Mouse (Mus musculus): ENCODE measurements around the gene Atg4c. TPM values are rescaled to one million over a fixed set of nuclear protein-coding genes. Genes with fewer than 3 reads are reported as not detected.

Gene Atg4c
- polyA plus RNA-seq, 1 experiment from 2014 or later: 6.0 TPM

DNA sequence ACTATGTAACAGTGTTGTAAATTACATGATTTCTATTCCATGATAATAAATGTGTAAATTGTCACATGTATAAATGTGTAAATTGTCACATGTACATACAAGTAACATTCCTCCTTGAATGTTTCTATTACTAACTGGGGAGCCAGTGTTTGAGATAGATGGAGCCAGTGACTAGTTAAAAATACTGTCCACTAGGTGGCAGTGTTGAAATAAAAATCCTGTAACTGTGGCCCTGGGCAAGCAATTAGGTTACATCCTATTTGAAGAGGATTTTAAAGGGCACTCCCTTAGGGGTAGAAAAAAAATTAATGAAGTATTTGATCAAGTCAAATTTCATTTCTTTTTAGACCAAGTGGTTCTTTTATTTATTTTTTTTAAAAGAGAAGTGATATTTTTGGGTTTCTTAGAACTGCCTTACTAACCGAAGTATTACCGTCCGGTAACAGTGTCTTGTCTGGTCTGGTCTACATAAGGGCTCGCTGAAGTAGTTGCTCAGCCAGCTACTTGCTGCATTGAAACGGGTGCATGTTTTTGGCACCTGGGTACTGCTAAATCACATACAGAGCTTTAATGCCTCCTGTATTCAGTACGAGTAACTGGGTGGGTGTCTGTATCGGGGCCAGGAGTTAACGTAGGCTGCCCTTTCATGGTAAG, 41.6 kb downstream of the Atg4c start:
- ATAC-seq (no peak), DNase-seq (no peak)
- TF ChIP-seq CTCF (IDR thresholded peaks at IDR 0.05; ENCODE audit: low read depth) (peak; percentile 68), EP300 (IDR thresholded peaks at IDR 0.05; ENCODE audit: low read depth) (no peak)
- Histone ChIP-seq H3K4me2 (ENCODE audit: low read depth, low read length) (no peak overlapping the region), H3K36me3 (replicated peaks; ENCODE audit: insufficient read depth, low read length) (peaks cover 13% of the 10 kb centered on the region), H3K4me3 (ENCODE audit: low read depth, low read length) (no peak overlapping the region), H3K9me3 (ENCODE audit: low read length) (no peaks in the 10 kb centered on the region), H3K9ac (replicated peaks) (no peak overlapping the region), H3K27me3 (ENCODE audit: insufficient read depth, low read length) (no peaks in the 10 kb centered on the region), H3K27ac (ENCODE audit: low read depth) (no peak overlapping the region), H3K4me1 (ENCODE audit: insufficient read depth) (no peaks in the 10 kb centered on the region)
- WGBS (ENCODE audit: insufficient replicate concordance): 91% methylated on average over 8 of the region's 8 CpGs

DNA sequence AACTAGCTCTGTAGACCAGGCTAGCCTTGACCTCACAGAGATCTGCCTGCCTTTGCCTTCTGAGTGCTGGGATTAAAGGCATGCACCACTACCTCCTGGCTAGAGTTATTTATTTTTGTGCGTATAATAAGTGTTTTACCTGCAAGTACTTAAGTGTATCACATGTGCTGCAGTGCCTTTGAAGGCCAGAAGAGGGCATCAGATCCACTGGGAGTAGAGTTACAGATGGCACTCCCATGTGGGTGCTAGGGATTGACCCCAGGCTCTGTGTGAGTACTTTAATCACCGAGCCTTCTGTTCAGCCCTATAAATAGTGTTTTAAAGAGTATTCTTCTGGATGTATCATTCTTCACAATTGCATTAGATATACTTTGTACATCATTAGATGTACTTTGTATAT, 44.6 kb downstream of the Atg4c start:
- Histone ChIP-seq H3K9ac (replicated peaks) (no peak overlapping the region), H3K27ac (ENCODE audit: low read depth) (no peak overlapping the region), H3K27me3 (ENCODE audit: insufficient read depth, low read length) (no peaks in the 10 kb centered on the region), H3K9me3 (ENCODE audit: low read length) (no peaks in the 10 kb centered on the region), H3K4me2 (ENCODE audit: low read depth, low read length) (no peak overlapping the region), H3K36me3 (replicated peaks; ENCODE audit: insufficient read depth, low read length) (peaks cover 13% of the 10 kb centered on the region), H3K4me1 (ENCODE audit: insufficient read depth) (no peaks in the 10 kb centered on the region), H3K4me3 (ENCODE audit: low read depth, low read length) (no peak overlapping the region)
- 82% methylated on average over 2 of the region's 2 CpGs for WGBS (ENCODE audit: insufficient replicate concordance)
- ATAC-seq (no peak), DNase-seq (no peak)
- TF ChIP-seq EP300 (IDR thresholded peaks at IDR 0.05; ENCODE audit: low read depth) (no peak), CTCF (IDR thresholded peaks at IDR 0.05; ENCODE audit: low read depth) (peak; percentile 31)

DNA sequence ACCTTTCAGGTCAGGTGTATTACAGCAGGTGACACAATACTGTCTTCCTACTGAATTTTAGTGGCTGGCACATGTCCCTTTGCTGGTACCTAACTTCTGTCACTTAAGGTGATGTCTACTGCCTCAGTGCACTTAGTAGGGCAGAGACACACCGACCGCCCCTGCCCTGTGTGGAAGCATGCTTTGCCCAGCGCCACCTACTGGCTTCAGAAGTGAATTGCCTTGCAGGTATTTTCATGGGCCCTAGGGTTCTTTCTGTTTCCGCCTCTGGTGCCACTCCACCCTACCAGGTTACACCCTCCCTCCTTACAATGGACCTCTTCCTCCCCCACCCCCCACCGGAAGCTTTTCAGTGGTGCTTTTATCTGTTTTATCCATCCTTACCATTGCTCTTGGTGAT, 47.9 kb downstream of the Atg4c start:
- H3K27me3 ChIP-seq (ENCODE audit: insufficient read depth, low read length): no peaks in the 10 kb centered on the region
- WGBS (ENCODE audit: insufficient replicate concordance): 55% methylated on average over 5 of the region's 5 CpGs
- no peak overlapping the region for H3K9ac ChIP-seq (replicated peaks)
- TF ChIP-seq CTCF (IDR thresholded peaks at IDR 0.05; ENCODE audit: low read depth) (peak; percentile 37), EP300 (IDR thresholded peaks at IDR 0.05; ENCODE audit: low read depth) (no peak)
- no peaks in the 10 kb centered on the region for H3K9me3 ChIP-seq (ENCODE audit: low read length)
- no peaks in the 10 kb centered on the region for H3K4me1 ChIP-seq (ENCODE audit: insufficient read depth)
- H3K4me3 ChIP-seq (ENCODE audit: low read depth, low read length): no peak overlapping the region
- no peak overlapping the region for H3K27ac ChIP-seq (ENCODE audit: low read depth)
- no peak overlapping the region for H3K4me2 ChIP-seq (ENCODE audit: low read depth, low read length)
- ATAC-seq (no peak), DNase-seq (no peak)
- peaks cover 13% of the 10 kb centered on the region for H3K36me3 ChIP-seq (replicated peaks; ENCODE audit: insufficient read depth, low read length)

DNA sequence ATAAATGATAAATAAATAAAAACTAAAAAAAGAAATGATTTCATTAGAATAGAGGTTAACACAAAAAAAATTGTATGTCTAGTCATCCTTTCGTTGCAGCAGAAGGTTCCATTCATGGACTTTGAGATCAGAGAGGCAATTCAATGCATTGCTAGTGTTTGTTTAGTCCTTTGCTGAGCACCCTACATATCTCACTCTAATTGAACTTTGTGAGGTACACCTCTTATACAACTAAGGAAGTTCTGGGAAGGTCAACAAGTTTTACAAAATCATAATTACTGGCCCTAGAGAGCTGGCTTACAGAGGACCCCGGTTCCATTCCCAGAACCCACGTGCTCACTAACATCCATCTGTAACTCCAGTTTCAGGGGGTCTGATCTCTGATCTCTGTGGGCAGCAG, 55.6 kb downstream of the Atg4c start:
- DNase-seq (no peak), ATAC-seq (no peak)
- H3K4me1 ChIP-seq (ENCODE audit: insufficient read depth): no peaks in the 10 kb centered on the region
- no peaks in the 10 kb centered on the region for H3K9me3 ChIP-seq (ENCODE audit: low read length)
- TF ChIP-seq CTCF (IDR thresholded peaks at IDR 0.05; ENCODE audit: low read depth) (no peak), EP300 (IDR thresholded peaks at IDR 0.05; ENCODE audit: low read depth) (no peak)
- H3K27ac ChIP-seq (ENCODE audit: low read depth): no peak overlapping the region
- H3K4me2 ChIP-seq (ENCODE audit: low read depth, low read length): no peak overlapping the region
- 82% methylated on average over 3 of the region's 3 CpGs for WGBS (ENCODE audit: insufficient replicate concordance)
- H3K27me3 ChIP-seq (ENCODE audit: insufficient read depth, low read length): no peaks in the 10 kb centered on the region
- no peak overlapping the region for H3K9ac ChIP-seq (replicated peaks)
- no peak overlapping the region for H3K4me3 ChIP-seq (ENCODE audit: low read depth, low read length)
- H3K36me3 ChIP-seq (replicated peaks; ENCODE audit: insufficient read depth, low read length): no peaks in the 10 kb centered on the region

DNA sequence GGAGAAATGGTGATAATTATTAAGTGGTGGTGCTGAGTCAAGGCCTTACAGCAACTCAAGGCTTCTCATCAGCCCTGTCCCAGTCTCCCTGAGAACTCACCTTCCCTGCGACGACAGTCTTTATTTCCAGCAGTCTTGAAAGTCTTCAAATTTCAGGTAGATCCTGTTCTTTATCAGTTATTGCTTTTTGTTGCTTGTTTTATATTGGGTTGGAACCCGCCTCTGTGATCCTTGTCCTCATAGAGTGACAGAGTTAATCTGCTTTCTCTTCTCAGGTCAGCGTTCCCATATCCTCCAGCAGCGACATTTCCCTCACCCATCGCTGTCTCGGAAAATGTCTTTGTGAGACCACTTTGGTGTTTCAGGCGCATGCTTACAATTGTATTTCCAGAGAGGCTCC, 56.1 kb downstream of the Atg4c start:
- no peak for DNase-seq
- Histone ChIP-seq H3K9me3 (ENCODE audit: low read length) (no peaks in the 10 kb centered on the region), H3K27ac (ENCODE audit: low read depth) (no peak overlapping the region), H3K4me3 (ENCODE audit: low read depth, low read length) (no peak overlapping the region), H3K27me3 (ENCODE audit: insufficient read depth, low read length) (no peaks in the 10 kb centered on the region), H3K4me1 (ENCODE audit: insufficient read depth) (no peaks in the 10 kb centered on the region), H3K36me3 (replicated peaks; ENCODE audit: insufficient read depth, low read length) (no peaks in the 10 kb centered on the region), H3K4me2 (ENCODE audit: low read depth, low read length) (no peak overlapping the region), H3K9ac (replicated peaks) (no peak overlapping the region)
- no peak for TF ChIP-seq CTCF (IDR thresholded peaks at IDR 0.05; ENCODE audit: low read depth)
- no peak for TF ChIP-seq EP300 (IDR thresholded peaks at IDR 0.05; ENCODE audit: low read depth)
- ATAC-seq: no peak
- WGBS (ENCODE audit: insufficient replicate concordance): 88% methylated on average over 8 of the region's 8 CpGs

DNA sequence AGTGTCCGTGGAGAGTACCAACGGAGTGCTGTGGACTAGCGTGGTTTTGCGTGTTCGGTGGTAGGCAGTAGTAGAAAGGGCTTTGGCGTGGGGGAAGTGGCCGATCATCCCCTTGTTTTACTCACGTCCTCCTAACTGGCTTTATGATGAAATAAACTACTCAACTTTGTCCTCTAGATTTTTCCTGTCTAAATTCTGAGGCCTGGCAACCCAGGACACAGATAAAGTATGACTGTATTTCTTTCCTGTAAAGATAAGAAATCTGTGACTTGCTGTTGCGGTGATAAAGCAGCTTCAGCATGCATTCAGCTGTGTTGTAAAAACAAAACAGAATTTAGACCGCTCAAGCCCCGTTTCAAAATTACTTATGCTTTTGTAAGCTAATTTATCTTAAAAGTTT, 59.2 kb downstream of the Atg4c start:
- no peaks in the 10 kb centered on the region; the same call in 1 of the 2 replicates for H3K36me3 ChIP-seq (replicated peaks; ENCODE audit: insufficient read depth, low read length)
- H3K9me3 ChIP-seq (ENCODE audit: low read length): no peaks in the 10 kb centered on the region
- no peak overlapping the region for H3K27ac ChIP-seq (ENCODE audit: low read depth)
- no peak overlapping the region for H3K4me3 ChIP-seq (ENCODE audit: low read depth, low read length)
- 74% methylated on average over 11 of the region's 11 CpGs for WGBS (ENCODE audit: insufficient replicate concordance)
- DNase-seq (no peak), ATAC-seq (no peak)
- H3K9ac ChIP-seq (replicated peaks): no peak overlapping the region
- no peaks in the 10 kb centered on the region for H3K27me3 ChIP-seq (ENCODE audit: insufficient read depth, low read length)
- no peak overlapping the region for H3K4me2 ChIP-seq (ENCODE audit: low read depth, low read length)
- TF ChIP-seq CTCF (IDR thresholded peaks at IDR 0.05; ENCODE audit: low read depth): no peak
- TF ChIP-seq EP300 (IDR thresholded peaks at IDR 0.05; ENCODE audit: low read depth): no peak
- H3K4me1 ChIP-seq (ENCODE audit: insufficient read depth): no peaks in the 10 kb centered on the region

Measured in liver, postnatal 0 days (tissue).